Mouse (Mus musculus) spleen, adult 2 months (tissue): ENCODE results near the gene Spats2.

Experiments used
- CTCF ChIP-seq: fragments of 200-500 bp; IDR thresholded peaks from 2 replicates; pipeline ENCODE4 v1.5.1; 2011; ENCODE audit warnings: mild to moderate bottlenecking, inconsistent platforms; ENCODE audit not compliant: insufficient read depth, insufficient read length, insufficient replicate concordance; ENCODE audit errors: extremely low read depth
- POLR2A ChIP-seq: fragments of 200-500 bp; IDR thresholded peaks from 2 replicates; pipeline ENCODE4 v1.6.1; 2011; ENCODE audit warnings: low read depth, low read length, inconsistent platforms

DNA sequence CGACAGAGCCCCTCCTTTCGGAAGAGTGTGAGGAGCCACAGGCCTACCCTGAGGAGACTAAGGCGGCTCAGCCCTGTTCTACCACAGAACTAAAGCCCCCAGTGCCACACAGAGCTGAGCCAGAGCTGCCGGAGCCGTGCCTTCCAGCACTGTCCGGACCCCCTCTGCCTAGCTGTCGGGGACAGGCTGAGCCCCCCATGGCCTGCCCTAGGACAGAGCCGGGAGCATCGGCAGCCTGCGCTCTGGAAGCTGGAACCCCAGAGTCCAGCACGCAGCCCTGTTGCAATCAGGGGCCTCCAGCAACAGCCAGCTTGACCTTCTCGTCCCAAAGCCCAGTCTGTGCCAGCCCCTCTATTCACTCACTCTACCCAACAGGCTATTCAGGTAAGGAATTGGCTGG is 43.4 kb upstream of the Spats2 start:
- TF ChIP-seq CTCF (no peak), POLR2A (no peak)
